Mouse (Mus musculus) macrophage (primary cell): Measurements from ENCODE around the gene Col3a1. TPM values are rescaled to one million over a fixed set of nuclear protein-coding genes. Genes with fewer than 3 reads are reported as not detected.

ENCODE experiments used
- H3K27ac ChIP-seq: fragments of 350-480 bp; formaldehyde crosslinking; 2 replicates; pipeline ENCODE4 v1.9.0; 2021
- H3K36me3 ChIP-seq: fragments of 350-480 bp; formaldehyde crosslinking; 2 replicates; pipeline ENCODE4 v1.9.0; 2021; ENCODE audit errors: inconsistent target
- H3K4me3 ChIP-seq: fragments of 350-480 bp; formaldehyde crosslinking; 2 replicates; pipeline ENCODE4 v1.9.0; 2021; ENCODE audit errors: inconsistent target
- H3K79me2 ChIP-seq: fragments of 350-480 bp; formaldehyde crosslinking; 2 replicates; pipeline ENCODE4 v1.9.0; 2021; ENCODE audit errors: inconsistent target
- WGBS: methylation state at CpG from one replicate; pipeline ENCODE4 v1.1.7; 2026; ENCODE audit warnings: inconsistent platforms; ENCODE audit not compliant: missing documents; 5-methylcytosine and 5-hydroxymethylcytosine counted together
- polyA plus RNA-seq: library from polyadenylated mRNA; stranded (reverse); fragments of 250-400 nt; gene quantifications from 3 replicates; pipeline ENCODE4 v1.2.4, GENCODE M21; 2018; ENCODE audit warnings: inconsistent platforms
- total RNA-seq, 78 experiments: library from RNA; depleted of rRNA; stranded (reverse); fragments of 250-400 nt; gene quantifications; 1 replicate in 9 of 78; 2 replicates in 24 of 78; 3 replicates in 43 of 78; 4 replicates in 2 of 78; pipeline ENCODE4 v1.2.4; 2018; ENCODE audit warnings: inconsistent platforms in 56 of 78

The Col3a1 gene
- total RNA-seq (2018; cell fraction: chromatin; rRNA removed), result 100 to 1,000 TPM in 1 of 26 experiments, 1 to 10 TPM in 15, under 1 TPM in 7, not detected in 3; 0.49 to 330 (median 1.9) TPM
- under 1 TPM in 5 of 26 experiments, not detected in 21; under 0.01 to 0.34 (median 0.13) TPM for total RNA-seq (2018; cell fraction: cytosol; rRNA removed)
- total RNA-seq (2018; cell fraction: nucleus; rRNA removed), result 10 to 100 TPM in 1 of 26 experiments, under 1 TPM in 10, not detected in 15; 0.10 to 50.7 (median 0.31) TPM
- polyA plus RNA-seq, result 0.10 to 0.36 TPM in 2 of 3 replicates, not detected in the other

DNA sequence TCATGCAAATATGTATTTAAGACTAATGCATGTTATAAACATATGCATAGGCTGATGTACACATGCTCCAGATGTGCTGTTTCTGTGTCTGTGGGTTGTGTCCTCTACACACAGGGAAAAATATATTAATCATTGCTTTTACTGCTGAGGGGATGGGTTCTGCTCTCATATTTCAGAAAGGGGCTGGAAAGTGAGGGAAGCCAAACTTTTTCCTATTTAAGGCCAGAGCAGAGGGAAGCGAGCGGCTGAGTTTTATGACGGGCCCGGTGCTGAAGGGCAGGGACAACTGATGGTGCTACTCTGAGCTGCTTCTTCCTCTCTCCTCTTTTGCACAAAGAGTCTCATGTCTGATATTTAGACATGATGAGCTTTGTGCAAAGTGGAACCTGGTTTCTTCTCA is at the start of gene Col3a1:
Gene Col3a1 (plus strand): TSS at position 151 of the 400 bp plus-strand sequence.
- Histone ChIP-seq H3K27ac (no peak within 1 kb of the TSS), H3K79me2 (no peaks in the 10 kb centered on the region), H3K36me3 (no peaks in the 10 kb centered on the region), H3K4me3 (no peak within 1 kb of the TSS)
- WGBS, result 83% methylated on average over 4 of the region's 4 CpGs

DNA sequence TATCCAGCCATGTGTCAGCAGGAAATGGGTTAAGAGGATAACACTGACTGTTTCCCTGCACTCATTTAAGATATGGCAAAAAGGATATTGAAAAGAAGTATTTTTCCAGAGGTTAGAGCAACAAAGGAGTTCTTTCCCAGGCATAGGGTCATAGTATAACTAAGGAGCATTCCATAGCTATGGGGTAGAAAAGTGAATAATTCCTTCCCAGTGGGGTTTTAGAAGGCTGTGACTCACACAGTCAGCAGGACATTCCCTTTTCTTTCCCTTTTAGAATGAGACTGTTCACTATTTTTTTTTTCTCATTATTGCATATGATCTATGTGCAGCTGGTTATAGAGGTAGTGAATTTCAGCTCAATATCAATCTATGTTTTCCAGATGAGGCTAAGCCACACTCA is 41.9 kb upstream of the Col3a1 start:
- H3K36me3 ChIP-seq, result no peaks in the 10 kb centered on the region
- H3K27ac ChIP-seq, result no peak overlapping the region
- no peaks in the 10 kb centered on the region for H3K79me2 ChIP-seq
- H3K4me3 ChIP-seq, result no peak overlapping the region

DNA sequence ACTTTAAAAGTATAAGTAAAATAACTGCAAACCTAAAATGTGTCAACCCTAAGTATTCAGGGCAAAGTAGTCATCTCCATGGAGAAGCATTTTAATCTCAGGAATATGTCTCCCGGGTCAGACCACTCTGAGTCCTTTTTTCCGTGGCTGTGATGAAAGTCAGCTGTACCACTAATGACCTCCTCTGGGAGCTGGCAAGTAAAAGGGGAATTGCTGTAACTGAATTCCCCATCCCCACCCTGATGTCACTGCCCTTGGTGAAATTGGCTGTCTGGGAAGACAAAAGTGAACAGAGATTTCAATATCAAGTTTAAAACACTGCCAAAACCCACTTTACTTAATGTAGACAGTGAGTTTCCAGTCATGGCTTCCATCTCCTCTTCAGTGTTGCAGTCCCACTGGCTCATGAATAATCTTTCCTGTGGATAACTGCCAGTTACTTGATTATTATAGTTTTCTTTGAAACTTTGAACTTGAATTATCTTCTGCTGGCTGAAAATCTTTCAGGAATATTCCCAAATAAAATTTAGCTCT is 35.3 kb upstream of the Col3a1 start:
- Histone ChIP-seq H3K4me3 (no peak overlapping the region), H3K36me3 (no peaks in the 10 kb centered on the region), H3K79me2 (no peaks in the 10 kb centered on the region), H3K27ac (no peak overlapping the region)
- WGBS, result 85% methylated on average over 2 of the region's 2 CpGs

DNA sequence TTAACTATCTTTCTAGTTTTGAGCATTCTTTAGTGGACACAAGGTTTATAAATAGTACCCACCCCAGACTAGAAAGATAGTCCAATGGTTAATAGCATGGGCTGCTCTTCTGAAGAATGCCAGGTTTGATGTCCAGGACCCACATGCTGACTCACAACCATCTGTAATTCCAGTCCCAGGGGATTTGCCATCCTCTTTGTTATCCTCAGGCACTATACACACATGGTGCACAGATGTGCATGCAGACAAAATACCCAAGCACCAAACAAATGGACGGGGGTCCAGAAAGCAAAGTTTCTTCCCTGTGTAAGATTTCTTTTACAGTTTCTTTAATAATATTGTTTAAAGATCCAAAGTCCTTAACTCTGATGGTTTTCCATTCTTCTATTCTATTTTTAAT is 23.4 kb upstream of the Col3a1 start:
- Histone ChIP-seq H3K4me3 (no peak overlapping the region), H3K79me2 (no peaks in the 10 kb centered on the region), H3K27ac (no peak overlapping the region), H3K36me3 (no peaks in the 10 kb centered on the region)
- 80% methylated on average over 1 of the region's 1 CpGs for WGBS

DNA sequence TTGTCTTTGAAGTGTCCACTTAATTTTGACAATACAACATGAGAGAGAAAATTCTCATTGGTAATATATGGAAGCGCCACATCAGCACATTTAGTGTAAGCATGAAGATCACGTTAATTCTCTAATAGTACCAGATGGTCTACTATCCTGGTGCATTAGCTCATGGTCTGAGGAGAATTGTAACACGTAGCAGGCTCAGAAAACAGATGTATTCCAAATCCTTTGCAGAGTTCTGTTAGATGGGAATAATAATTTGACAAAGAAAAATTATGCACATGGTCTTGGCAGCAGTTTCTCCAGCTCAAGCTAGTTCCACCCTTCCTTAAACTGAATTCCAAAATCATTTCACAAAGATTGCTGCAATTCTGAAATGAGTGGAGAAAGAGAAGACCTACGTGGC is 21.3 kb upstream of the Col3a1 start:
- no peak overlapping the region for H3K4me3 ChIP-seq
- H3K27ac ChIP-seq, result no peak overlapping the region
- no peaks in the 10 kb centered on the region for H3K36me3 ChIP-seq
- no peaks in the 10 kb centered on the region for H3K79me2 ChIP-seq
- 82% methylated on average over 4 of the region's 4 CpGs for WGBS

DNA sequence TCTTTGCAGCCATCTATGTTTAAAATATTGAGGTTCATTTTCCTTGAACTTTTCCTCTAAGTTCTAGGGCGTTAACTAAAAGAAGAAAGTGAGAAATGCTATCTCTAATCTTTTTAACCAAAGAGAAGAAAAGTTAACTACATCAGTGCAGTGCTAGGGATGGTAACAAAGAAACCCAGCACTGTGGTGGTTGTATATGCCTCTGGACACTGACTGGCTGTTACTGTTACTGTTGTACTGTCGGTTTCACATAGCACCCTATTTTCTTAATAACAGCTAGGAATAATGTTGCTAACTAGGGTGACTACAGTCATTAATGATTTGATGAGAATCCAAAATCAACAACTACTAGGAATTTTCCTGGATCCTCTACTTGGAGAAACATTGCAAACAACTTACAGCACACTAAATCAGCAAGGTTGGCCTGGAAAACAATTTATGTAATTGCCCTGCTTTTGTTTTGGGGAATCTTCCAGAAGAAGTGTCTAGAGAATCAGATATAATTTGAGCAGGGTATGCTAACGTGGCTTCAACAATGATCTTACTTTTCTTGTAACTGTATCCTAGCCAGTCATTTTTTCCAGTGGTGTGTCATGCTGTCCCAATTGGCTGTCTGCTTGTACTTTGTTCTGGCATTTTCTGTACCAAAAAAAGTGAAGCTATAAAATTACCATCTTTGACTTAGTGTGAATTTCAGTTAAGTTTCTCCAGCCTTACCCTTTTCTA is 11.8 kb upstream of the Col3a1 start:
- Histone ChIP-seq H3K79me2 (no peaks in the 10 kb centered on the region), H3K27ac (no peak overlapping the region), H3K36me3 (no peaks in the 10 kb centered on the region), H3K4me3 (no peak overlapping the region)
- 76% methylated on average over 2 of the region's 3 CpGs for WGBS

DNA sequence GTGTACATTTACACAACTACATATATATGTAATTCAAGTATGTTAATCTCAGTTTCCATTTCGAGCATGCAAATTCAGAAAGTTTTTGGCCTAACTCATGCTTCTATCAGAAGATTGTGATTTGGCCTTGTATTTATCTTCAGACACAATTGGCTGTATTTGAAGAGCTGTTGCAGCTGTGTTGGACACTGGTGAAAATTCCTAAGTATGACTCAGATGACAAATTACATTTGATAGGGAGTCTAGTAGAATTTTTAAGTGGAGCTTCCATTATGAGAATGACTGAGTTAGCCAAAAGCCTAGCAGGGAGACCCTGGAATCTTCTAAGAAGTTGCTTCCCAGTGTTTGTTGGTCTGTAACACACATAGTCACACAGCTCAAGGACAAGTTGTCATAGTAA is 7.1 kb upstream of the Col3a1 start:
- Histone ChIP-seq H3K4me3 (no peak overlapping the region), H3K79me2 (no peaks in the 10 kb centered on the region), H3K27ac (no peak overlapping the region), H3K36me3 (no peaks in the 10 kb centered on the region)
- WGBS, result 75% methylated on average over 1 of the region's 1 CpGs

DNA sequence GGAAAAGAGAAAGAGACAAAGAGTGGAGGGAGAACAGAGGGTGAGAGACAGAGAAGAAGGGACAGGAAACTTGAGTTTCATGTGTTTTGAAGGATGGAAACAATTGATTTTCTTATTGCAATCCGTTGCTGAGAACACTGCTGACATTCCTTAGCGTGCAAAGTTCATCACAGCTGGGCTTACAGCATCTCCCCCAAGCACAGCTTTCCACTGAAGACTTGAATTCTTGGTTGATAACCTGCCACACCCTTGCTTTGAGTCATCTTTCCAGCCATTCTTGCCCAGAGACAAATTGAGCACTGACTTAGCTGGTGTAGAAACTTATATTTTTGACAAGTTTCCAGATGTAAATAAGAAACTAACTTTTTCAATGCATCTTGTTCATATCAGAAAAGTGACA is 2.3 kb upstream of the Col3a1 start:
- Histone ChIP-seq H3K4me3 (no peak overlapping the region), H3K27ac (no peak overlapping the region), H3K36me3 (no peaks in the 10 kb centered on the region), H3K79me2 (no peaks in the 10 kb centered on the region)
- 81% methylated on average over 2 of the region's 2 CpGs for WGBS

DNA sequence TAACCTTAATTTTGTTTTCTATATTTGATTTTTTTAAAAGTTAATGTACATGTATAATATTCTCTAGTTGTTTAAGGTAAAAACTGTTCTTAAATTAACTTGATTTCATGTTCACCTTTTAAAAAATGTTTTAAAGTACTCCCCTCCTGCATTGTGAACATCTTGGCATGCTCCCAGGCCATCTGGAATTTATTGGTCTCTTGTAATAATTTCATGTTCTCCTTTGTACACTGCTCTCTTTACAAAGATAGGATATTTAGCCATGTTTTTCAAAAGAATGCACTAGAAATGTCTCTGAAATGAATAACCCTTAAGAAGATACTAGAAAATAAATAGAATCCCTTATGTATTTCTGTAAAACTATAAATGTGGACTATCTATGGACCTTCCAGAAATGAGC is 624 bp downstream of the Col3a1 start:
- Histone ChIP-seq H3K4me3 (no peak overlapping the region), H3K36me3 (no peaks in the 10 kb centered on the region)

DNA sequence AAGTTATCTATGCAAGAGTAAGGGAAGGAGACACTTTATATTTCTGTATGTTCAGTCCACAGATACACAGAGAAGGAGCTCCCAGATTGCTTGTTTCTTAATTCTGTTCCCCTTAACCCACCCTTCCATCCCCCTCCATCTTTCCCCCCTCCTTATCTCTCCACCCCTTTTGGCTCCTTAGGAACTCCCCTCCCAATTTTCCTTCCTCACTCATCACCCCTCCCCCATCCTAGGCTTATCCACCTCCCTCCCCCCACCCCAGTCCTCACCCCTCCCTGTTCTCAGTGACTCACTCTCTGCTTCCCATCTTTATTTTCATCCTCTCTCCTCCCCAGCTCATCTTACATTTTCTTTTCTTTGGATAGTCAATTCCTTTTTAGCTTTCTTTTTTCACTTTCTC is 1.5 kb downstream of the Col3a1 start:
- no peaks in the 10 kb centered on the region for H3K36me3 ChIP-seq
- H3K79me2 ChIP-seq, result no peaks in the 10 kb centered on the region
- no peak overlapping the region for H3K4me3 ChIP-seq
- H3K27ac ChIP-seq, result no peak overlapping the region

More for the DNA sequence above, 624 bp downstream of the Col3a1 start:
- no peak overlapping the region for H3K27ac ChIP-seq
- H3K79me2 ChIP-seq, result no peaks in the 10 kb centered on the region

DNA sequence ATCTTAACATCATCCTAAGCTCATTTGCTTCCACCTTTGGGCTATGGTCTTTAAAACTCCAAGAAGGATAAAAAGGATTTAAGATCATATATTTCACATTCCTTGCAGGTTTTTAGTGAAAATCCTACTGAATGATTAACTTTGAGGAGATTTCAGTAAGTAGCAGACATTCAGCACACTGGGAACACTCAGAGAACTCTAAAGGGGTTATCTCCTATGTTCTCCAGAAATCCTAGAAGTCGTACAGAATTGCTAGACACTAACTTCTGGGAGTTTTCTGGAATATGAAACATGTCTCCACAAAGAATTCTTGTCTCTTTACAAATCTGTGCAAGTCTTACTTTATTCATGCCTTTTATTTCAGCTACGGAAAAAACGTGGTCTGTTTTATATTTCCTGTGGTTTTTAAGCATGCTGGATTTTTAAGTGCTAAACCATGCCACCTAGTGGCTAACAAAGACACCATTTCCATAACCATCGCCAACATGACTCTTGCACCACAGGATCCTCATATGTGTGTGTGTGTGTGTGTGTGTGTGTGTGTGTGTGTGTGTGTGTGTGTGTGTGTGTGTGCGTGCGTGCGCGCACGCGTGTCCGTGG is 2.5 kb downstream of the Col3a1 start:
- Histone ChIP-seq H3K36me3 (no peaks in the 10 kb centered on the region), H3K79me2 (no peaks in the 10 kb centered on the region), H3K27ac (no peak overlapping the region), H3K4me3 (no peak overlapping the region)
- WGBS, result 15% methylated on average over 3 of the region's 11 CpGs

DNA sequence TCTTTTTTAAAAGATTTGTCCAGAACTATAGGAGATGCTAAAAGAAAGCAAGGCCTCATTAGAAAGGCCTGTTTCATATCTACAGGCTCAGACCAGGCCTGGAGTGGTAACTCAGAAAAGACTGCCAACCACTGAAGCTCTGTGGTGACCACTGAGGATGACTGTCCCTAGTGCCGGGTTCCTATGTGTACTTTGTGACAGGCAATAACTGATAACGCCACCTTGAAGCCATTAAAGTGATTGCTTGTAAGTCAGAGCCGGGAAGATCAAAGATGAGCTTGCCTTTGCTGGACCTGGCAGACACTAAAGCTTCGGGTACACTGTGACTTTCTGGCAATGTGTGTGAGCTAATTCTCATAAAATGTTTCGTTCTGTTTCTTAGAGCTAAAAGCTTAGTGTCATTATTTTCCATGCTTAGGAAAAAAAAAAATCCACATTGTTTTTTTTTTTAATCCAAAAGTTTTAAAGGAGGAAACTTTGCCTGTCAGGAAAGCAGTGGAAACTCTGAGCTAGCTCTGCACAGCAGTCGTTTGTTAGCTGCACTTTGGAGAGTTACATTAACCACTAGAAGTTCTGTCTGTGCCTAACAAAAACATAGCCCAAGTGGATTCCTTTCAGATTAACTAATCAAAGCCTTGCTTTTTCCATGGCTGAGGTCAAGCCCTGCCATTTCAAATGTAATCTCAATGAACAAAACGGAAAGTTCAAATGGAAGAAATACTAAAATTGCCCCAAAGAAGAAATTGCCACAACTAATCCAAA is 4.6 kb downstream of the Col3a1 start:
- 58% methylated on average over 7 of the region's 7 CpGs for whole genome bisulfite sequencing
- Histone ChIP-seq H3K4me3 (no peak overlapping the region), H3K36me3 (no peaks in the 10 kb centered on the region), H3K79me2 (no peaks in the 10 kb centered on the region), H3K27ac (no peak overlapping the region)

DNA sequence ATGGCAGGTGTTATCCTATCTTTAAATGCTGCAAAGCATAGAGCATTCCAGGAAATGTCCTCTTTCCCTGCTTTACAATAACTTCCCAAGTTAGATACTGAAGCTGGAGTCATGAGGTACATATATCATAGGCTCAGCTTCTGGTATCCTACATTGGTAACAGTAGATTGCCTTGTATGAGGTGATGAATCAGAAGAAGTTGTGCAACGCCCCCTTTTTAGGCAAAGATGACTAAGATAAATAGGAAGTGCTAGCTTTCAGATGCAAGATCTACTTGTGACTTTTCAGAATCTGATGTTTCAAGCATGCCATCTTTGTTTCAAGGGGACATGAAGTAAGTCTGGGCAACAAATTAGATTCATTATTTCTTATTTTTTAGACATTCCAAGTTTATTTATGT is 6.9 kb downstream of the Col3a1 start:
- H3K27ac ChIP-seq, result no peak overlapping the region
- 60% methylated on average over 1 of the region's 1 CpGs for WGBS
- H3K4me3 ChIP-seq, result no peak overlapping the region
- H3K79me2 ChIP-seq, result no peaks in the 10 kb centered on the region
- no peaks in the 10 kb centered on the region for H3K36me3 ChIP-seq

DNA sequence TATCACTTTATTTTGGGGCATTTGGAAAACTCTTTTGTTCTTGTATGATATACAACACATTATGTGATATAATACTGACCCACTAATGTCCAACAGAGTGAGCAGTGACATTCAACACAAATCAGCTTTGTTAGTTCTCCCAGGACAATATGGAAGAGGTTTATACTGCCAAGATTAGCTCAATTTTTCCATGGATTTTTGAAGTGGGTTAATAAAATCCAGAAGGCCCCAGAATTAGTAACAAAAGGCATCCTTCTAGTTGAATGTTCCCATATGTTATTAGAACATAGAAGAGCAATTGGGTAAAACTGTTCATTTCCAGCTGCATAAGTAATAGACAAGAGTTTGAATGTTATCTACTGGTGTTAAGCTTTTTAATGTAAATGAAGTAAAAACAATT is 9.5 kb downstream of the Col3a1 start:
- Histone ChIP-seq H3K27ac (no peak overlapping the region), H3K4me3 (no peak overlapping the region), H3K79me2 (no peaks in the 10 kb centered on the region), H3K36me3 (no peaks in the 10 kb centered on the region)

DNA sequence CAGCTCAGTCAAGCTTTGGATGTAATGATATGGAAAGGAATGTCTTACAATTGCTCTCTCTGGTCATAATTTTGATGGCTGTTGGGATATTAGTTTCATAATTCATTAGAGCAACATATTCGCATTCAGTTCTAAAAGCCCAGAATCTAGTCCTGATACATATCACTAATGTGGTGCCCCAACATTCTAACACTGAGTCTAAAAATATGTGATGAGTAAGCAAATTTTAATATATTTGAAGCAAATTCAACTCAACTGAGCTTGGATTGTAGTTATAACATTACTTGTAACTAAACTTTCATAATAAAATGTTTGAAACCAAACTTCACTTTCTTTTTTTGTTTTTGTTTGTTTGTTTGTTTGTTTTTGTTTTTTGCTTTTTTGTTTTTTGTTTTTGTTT is 17.8 kb downstream of the Col3a1 start:
- H3K36me3 ChIP-seq, result no peaks in the 10 kb centered on the region
- H3K27ac ChIP-seq, result no peak overlapping the region
- 93% methylated on average over 1 of the region's 1 CpGs for WGBS
- no peak overlapping the region for H3K4me3 ChIP-seq
- no peaks in the 10 kb centered on the region for H3K79me2 ChIP-seq
